Mouse (Mus musculus) thymus, adult 18-20 months (tissue): ENCODE results near the gene Zfp212.
A peak's percentile ranks its signal among the peaks of the same experiment; 100 is the strongest.

Source experiments
- DNase-seq, 2 experiments: peaks; one replicate each; pipeline ENCODE4 v3.0.0; 2022; ENCODE audit warnings: mixed read lengths in 2 of 2

The Zfp212 gene

DNA sequence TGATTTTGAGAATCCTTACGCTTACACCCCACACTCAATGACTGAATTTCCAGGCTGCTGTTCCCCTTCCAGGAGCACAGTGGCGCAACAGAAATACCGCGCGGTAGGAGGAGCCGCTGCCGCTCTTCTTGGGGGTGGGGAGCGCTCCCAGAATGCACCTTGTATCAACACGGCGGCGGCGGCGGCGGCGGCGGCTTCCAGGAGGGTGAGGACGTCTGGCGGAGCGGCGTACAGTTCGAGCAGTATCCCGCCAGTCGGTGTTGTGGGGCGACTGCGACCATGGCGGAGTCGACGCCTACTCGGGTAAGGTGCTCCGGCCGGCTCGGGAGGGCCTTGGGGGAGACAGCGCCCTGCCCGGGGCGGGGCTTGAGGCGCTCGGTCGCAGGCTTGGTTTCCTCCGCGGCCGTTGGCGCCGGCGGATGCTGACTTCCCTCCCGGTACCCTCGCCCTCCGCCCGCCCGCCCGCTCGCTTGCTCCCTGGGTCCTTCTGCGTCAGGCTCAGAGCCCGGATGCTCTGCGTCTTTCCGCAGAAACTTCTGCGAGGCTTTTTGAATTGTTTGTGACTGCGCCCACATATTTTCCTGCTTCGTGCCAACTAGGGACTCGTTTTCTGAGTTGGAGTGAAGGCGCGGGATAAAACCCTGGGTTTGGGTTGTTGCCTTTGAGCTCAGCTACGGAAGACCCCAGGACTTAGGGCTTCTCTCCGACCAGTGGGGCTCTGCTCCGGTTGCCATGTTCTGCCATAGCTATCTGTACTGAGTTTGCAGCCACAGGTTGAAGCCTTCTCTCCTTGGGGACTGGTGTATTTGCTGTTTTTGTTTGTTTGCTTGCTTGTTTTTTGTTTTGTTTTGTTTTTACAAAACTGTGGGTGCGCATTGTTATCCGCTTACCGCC lies at the start of gene Zfp212:
Zfp212 (plus strand) TSS at position 30 of the 894 bp plus-strand sequence.
- DNase-seq = peak; percentile 75 to 81

DNA sequence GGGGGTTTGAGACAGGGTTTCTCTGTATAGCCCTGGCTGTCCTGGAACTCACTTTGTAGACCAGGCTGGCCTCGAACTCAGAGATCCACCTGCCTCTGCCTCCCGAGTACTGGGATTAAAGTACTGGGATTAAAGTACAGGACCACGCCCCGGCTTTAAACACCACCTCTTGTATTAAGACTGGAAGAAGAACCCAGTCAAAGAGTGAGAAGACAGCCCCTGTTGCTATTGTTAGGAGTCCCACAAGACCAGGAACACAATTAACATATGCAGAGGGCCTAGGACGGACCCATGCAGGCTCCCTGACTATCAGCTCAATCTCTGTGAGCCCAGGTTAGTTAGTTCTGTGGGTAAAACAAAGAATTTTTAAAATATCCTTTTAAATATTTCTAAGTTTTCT lies 48.0 kb upstream of the Zfp212 start:
- DNase-seq = no peak

DNA sequence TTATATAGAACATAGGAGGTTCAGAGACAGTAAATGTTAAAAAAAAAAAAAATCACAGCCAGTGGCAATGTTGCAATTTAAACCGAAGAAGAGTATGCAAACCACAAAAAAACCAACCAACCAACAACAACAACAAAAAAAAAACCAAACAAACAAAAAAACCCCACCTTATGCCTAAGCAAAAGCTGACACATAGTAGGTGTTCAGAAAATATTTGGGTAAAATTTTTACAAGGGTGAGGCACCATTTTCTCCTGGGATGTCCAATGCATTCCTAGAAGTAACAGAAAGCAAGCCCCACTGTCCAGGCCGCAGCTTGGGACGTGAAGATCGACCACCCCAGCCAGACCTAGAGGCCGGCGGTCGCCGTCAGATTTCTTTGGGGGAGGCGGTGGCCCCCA lies 43.2 kb upstream of the Zfp212 start, which contains the start of gene Zfp282:
Zfp282 (plus strand) TSS at position 147 of the 400 bp plus-strand sequence.
- no peak for DNase-seq

DNA sequence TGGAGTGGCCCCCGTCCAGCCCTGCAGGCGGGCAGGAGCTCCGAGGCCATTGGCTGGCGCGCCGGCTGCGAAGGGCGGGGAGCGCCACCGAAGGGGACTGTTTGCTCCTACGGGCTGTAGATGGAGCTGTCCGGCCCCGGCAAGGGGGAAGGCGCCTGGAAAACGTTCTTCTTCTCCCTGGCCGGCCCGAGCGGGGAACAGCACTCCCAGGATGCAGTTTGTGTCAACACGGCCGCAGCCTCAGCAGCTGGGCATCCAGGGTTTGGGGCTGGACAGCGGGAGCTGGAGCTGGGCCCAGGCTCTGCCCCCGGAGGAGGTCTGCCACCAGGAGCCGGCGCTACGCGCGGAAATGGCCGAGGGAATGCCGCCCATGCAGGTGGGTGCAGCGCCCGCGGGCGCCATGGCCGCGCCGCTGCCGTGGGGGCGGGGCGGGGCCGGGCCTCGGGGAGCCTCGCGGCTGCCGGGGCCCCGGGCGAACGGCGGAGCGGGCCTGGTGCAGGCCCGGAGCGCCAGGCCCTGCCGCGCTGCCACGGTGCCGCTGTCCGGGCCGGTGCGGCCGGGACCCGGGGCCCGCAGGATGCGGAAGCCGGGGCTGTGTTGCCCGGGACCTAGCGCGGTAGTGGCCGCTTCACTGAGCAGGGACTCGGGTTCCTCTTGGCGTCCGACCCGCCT lies 42.7 kb upstream of the Zfp212 start:
- DNase-seq = peak; percentile 70 to 75

DNA sequence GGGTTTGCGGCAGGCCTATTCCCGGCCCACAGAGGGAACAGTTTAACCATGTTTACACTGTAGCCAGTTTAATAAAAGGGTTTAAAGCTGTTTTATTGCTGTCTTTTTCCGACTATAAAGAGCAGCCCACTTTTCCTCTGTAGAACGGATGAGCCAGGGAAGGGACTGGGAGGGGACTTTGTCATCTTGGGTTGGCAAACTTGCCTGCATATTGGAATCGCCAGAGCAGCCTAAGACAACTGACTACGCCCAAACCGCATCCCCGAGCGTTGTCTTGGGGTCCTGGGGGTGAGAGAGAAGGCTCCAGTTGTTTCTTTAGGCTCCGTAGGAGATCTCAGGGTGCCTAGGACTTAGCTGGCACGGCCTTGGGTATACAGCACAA lies 42.2 kb upstream of the Zfp212 start:
- DNase-seq = no peak

DNA sequence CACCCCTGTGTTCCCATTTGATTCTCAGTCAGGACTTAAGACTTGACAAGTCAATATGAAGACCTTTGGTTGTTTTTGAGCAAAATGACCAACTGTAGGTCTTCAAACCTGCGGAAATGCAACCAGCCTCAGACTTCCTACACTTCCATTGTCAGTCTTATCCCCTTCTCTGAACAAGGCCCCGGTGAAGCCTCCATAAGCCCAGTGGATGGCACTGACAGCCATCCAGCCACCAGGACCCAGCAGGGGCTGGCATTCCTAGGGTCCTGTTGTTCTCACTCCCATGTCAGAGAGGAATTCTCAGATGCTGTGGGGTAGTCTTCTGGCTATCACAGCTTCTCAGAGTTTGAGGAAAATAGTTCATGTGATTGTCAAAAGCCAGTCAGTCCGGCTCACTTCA lies 41.7 kb upstream of the Zfp212 start:
- no peak for DNase-seq

DNA sequence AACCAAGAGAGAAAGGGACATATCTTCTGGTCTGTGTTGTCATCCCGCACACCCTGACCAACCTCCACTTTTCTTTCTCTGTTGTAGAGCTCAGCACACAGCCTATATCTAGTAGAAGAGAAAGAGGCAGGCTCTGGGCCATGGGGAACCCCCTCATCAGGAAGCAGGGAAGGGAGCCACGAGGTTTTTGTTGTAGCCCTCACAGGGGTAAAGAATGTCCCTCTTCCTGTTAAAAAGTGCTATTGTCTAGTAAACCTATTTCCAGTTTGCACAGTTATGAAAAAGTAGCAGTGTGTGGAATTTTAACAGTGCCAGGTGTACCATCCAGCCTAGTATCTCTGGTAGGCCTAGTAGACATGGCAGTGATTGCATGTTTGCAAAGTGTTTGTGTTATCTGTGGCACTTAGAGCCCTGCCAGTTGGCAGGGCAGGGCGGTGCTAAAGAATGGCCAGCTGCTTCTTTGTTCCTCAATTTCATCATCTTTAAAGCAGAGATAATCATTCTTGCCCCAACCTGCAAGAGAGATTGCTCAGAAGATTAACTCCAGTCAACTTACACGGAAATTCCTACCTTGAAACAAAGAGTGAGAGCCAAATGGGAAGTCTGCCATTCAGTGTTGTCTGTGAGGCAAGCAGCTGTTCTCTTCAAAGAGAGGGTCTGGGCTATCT lies 41.1 kb upstream of the Zfp212 start:
- DNase-seq = no peak

DNA sequence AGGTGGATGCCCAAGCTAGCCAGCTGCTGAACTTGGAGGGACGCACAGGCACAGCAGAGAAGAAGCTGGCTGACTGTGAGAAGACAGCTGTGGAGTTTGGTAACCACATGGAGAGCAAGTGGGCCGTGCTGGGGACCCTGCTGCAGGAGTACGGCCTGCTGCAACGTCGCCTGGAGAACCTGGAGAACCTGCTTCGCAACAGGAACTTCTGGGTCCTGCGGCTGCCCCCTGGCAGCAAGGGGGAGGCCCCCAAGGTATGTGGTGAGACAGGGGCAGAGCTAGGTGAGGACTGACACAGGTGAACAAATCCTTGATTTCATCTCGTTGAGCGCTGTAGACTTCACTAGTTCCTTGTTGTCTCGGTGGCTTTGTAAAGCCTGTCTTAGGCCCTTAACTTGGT lies 40.1 kb upstream of the Zfp212 start:
- DNase-seq = no peak

DNA sequence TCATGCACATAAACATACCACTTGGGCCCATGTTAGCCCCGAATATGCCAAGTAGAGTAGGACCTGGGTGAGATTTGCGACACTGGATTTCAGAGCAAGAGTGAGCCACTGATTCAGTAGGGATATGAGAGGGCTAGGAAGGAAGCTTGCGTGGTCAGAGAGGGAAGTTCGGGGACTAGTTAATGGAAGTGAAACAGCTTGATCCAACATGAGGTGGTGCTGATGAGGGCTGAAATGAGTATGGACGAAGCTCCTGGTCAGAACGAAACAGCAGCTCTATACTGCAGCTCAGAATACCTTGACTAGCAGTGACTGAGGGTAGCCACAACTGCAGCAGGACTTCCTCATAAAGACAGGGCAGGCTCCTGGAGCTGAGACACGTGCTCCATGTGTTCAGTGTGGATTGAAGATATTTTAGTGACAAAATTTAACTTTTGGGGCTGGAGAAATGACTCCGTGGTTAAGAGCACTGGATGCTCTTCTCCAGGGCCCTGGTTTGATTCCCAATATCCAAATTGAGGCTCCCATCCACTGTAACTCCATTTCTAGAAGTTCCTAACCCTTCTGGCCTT lies 31.4 kb upstream of the Zfp212 start:
- no peak for DNase-seq

DNA sequence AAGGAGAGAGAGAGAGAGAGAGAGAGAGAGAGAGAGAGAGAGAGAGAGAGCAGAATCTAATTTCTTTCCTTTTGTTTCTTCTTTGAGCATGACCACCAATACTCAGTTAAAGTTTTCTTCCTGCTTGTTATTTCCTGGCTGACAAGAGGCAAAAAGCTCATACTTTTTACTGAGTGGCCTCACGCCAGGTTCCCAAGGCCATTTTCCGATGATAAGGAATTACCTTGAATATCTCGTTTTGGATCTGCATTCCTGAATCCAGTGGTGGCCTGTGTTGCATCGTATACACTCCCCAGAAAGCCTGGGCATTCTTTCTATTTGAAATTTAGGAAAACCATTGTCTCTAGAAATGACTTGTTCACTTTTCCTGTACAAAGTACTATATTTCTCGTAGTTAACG lies 20.9 kb upstream of the Zfp212 start:
- DNase-seq = no peak

DNA sequence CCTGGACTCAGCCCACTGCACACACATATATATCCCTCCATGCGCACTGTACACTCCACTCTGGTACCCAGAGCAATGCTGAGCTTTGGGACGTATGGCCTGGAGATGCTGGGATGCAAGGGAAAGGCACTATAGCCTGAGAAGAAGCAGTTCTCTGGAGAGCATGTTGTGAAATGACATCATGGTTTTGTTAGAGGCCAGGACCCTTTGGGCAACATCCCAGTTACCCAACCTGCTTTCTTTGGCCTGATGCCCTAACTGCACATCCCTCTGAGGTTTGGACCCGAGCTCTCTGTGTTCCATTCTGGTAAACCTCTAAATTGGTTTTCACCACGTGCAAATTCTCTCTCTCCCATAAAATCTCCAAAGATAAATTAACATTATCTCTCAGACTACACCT lies 16.7 kb upstream of the Zfp212 start:
- no peak for DNase-seq

DNA sequence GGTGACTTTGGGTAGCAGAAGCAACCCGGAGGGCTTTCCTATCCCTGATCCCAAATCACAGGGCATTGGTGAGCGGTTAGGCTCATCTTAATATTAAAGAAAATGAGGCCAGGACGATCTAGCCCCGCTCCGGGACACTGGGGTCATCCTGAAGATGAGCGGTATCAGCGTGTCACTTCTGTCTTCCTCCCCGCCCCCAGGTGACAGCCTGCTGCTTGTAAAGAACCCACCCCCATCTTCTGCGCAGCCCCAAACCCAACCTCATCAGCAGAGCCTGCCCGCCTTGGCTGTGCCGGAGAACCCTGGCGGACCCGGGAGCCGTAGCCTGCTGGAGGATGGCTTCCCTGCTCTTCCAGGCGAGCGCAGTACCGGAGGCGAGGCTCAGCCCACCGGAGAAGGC lies 15.9 kb upstream of the Zfp212 start:
- DNase-seq = no peak

DNA sequence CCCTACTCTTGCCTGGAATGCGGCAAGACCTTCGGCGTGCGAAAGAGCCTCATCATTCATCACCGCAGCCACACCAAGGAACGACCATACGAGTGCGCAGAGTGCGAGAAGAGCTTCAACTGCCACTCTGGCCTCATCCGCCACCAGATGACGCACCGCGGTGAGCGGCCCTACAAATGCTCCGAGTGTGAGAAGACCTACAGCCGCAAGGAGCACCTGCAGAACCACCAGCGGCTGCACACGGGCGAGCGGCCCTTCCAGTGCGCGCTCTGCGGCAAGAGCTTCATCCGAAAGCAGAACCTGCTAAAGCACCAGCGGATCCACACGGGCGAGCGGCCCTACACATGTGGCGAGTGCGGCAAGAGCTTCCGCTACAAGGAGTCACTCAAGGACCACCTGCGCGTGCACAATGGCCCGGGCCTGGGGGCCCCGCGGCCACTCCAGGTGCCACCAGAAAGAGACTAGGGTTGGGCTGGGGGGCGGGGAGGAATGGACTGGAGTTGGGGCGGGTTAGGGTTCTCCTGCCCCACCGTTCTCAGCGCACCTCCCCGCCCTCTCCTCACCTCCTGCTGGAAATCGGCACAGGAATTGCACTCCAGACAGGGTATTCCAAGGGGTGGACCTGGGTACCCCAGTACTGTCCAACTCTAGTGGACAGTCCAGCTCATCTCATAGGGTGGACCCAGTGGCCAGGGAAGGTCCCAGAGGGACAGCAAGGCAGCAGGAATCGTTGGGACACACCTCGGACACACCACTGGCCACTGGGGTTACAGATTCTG lies 15.2 kb upstream of the Zfp212 start:
- no peak for DNase-seq

DNA sequence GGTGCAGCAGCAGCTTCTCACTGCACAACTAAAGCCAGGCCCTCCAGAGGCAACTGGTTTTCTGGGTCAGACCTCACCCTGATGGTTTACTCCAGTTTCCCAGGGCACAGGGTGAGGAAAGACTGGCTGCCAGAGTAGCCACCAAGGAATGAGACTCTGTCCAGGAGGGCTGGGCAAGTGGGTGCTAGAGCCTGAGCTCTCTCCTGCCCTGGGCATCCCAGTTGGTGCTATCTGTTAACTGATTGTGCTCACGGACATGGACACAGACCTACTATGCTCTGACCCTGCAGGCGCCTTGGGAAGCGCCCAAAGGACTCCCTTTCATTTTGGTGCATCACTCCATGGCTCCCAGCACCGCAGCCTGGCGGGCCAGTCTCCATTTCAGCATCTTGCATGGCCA lies 13.9 kb upstream of the Zfp212 start:
- no peak for DNase-seq

DNA sequence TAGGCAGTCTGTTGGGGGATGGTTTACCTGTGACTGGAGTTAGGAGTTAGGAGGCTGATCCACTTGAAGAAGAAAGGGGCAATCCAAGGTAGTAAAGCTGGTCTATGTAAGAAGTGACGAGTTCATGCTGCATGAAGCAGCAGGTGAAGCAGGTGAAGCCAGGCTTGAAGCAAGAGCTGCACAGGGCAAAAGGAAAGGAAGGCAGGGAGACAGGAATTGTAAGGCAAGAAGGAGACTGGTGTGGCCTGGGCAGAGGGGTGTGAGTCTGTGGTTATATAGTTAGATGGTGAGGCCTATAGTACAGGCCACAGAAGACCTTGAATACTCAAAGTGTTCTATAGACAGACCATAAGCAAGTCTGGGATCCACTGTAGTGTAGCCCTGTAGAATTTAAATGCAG lies 11.3 kb upstream of the Zfp212 start:
- no peak for DNase-seq

DNA sequence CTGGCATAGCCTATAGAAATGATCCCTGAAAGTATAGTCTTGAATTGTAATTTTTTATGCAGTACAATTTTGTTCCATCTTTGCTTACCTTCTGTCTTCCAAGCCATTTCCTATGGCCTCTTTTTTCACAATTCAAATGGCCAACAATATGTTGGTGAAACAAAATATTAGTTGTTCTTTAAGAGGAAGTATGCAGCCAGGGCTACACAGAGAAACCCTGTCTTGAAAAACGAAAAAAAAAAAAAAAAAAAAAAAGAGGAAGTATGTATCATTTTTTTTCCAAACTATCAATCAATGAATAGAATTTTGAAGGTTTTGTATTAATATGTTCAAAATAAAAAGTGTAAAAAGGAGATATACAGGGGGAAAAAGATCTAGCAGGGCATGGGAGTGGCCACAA lies 8.6 kb upstream of the Zfp212 start:
- no peak for DNase-seq

DNA sequence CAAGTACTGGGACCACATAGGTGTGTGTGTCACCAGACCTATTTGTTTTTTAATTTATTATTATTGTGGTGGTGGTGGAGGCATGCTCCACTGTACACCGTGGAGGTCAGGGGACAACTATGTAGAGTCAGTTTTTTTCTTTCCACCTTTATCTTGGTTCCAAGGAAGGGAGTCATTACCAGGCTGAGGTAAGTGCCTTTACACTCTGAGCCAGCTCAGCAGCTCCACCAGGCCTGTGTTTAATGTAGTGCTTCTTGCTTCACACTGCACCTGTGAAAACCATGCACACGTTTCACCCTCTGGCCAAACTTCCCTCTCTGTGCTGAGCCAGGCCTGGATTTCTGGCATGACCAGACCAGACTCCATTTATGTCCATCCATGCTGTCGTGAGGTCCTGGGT lies 7.3 kb upstream of the Zfp212 start:
- no peak for DNase-seq

DNA sequence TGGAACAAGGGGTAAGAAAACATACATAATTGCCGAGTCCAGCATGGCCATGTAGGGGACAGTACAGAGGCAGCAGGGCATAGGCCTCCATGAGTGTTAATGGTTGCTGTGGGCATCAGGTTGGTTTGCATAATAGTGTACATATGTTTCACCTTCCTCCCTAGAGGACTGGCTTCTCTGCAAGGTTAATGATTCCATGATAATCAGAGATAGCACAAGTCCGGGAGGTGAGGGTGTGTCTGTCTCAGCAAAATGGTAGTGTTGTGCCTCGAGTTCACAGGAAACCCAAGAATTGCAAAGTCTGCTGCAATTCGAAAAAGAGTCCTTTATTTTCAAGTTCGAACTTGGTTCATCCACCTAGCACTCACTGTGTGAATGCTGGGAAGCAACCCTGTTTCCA lies 3.2 kb upstream of the Zfp212 start:
- DNase-seq = no peak

DNA sequence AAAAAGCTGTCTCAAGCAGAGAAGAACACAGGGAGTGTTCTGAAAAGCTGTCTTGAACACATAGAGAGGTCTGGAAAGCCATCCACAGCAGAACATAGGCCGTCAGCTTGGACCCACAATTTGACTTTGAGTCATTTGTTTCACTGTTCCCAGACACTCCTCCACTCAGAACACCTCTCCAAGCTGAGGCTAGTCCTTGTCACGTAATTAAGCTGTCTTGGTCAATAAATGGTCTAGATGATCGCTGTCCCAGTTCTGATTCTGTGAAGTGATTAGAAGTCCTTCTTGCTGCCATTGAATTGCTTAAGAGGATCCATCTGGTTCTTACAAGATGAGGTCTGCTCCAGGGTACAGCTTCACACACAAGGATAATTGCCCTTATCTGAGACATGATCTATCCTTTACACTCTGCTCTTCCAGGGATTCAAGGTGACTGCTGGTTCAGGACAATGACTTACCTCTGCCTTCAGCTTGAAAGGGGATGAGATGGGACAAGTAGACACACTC lies 1.5 kb upstream of the Zfp212 start:
- no peak for DNase-seq

DNA sequence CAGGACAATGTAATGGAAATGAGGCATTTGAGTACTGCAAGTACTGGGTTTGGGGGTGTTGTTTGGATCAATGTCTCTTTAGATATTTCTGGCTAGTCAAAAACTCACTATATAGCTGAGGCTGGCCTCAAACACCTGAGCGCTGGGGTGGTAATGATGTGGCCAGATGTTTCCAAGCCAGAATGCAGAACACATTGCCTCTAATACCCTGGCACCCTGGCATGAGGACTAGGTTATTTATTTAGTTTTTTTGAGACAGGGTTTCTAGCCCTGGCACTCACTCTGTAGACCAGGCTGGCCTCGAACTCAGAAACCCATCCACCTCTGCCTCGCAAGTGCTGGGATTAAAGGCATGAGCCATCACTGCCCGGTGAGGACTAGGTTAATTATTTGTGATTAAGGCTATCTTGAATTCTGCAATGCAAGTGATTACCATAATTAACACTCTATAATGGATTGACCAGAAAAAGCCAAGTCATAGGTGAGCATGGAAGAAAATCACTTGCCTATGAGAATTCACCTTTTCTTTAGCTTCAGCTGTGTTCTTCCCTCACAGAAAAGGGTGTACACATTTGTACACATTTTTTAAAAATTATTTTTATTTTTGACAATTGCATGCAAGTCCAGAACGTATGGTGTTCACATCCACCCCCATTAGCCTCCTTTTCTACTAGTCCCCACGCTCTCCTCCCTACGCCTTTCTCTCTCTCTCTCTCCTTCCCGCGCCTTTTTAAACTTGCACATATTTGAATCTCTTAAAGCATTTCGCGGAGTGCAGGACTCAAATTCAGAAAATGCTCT lies 430 bp upstream of the Zfp212 start:
- no peak for DNase-seq

DNA sequence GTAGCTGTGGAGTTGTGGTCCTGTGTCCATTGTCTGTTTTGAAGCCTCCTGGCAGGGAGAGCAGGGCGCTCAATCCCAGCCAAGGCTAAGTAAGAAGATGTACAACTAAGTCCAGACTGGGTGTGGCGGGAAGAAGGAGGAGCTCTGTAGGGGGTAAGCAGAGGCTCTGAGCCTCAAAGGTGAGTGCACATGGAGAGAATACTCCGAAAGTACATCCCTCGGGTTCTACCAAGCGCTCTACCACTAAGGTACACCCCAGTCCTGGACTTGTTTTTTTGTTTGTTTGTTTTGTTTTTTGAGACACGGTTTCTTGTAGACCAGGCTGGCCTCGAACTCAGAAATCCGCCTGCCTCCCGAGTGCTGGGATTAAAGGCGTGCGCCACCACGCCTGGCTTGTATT lies 22.2 kb downstream of the Zfp212 start:
- DNase-seq = no peak
